Mouse (Mus musculus): ENCODE data around the gene Nemf.

Nemf gene

GRCm38 (mm10) chr12:69377188-69377587, 20.2 kb upstream of the Nemf start:
- TF ChIP-seq GATA4 (IDR thresholded peaks at IDR 0.05; ENCODE audit: insufficient replicate concordance, low read length), result no peak

- TF ChIP-seq GATA4 (IDR thresholded peaks at IDR 0.05; ENCODE audit: insufficient replicate concordance, low read length), result peak; percentile 45; the same call in 1 of the 2 replicates
Measured at GRCm38 (mm10) chr12:69376132-69376531, 19.2 kb upstream of the Nemf start.

GRCm38 (mm10) chr12:69373850-69374766, 17.1 kb upstream of the Nemf start:
- no peak for TF ChIP-seq GATA4 (IDR thresholded peaks at IDR 0.05; ENCODE audit: insufficient replicate concordance, low read length)

GRCm38 (mm10) chr12:69372731-69373331, 15.9 kb upstream of the Nemf start:
- no peak for TF ChIP-seq GATA4 (IDR thresholded peaks at IDR 0.05; ENCODE audit: insufficient replicate concordance, low read length)

- no peak for TF ChIP-seq GATA4 (IDR thresholded peaks at IDR 0.05; ENCODE audit: insufficient replicate concordance, low read length)
Measured at GRCm38 (mm10) chr12:69371854-69372671, 15.1 kb upstream of the Nemf start, which contains the start of the genes Arf6 and Gm9887. TSS of gene Arf6 (plus strand) at chr12:69372150. TSS of gene Gm9887 (minus strand) at chr12:69372458.

GRCm38 (mm10) chr12:69371421-69371853, 14.5 kb upstream of the Nemf start:
- TF ChIP-seq GATA4 (IDR thresholded peaks at IDR 0.05; ENCODE audit: insufficient replicate concordance, low read length), result no peak

- TF ChIP-seq GATA4 (IDR thresholded peaks at IDR 0.05; ENCODE audit: insufficient replicate concordance, low read length), result no peak
Measured at GRCm38 (mm10) chr12:69370936-69371335, 14.0 kb upstream of the Nemf start.

GRCm38 (mm10) chr12:69367557-69367956, 10.6 kb upstream of the Nemf start:
- TF ChIP-seq GATA4 (IDR thresholded peaks at IDR 0.05; ENCODE audit: insufficient replicate concordance, low read length), result no peak

GRCm38 (mm10) chr12:69366424-69366823, 9.5 kb upstream of the Nemf start:
- TF ChIP-seq GATA4 (IDR thresholded peaks at IDR 0.05; ENCODE audit: insufficient replicate concordance, low read length), result no peak

GRCm38 (mm10) chr12:69365757-69366156, 8.8 kb upstream of the Nemf start:
- TF ChIP-seq GATA4 (IDR thresholded peaks at IDR 0.05; ENCODE audit: insufficient replicate concordance, low read length), result no peak

- TF ChIP-seq GATA4 (IDR thresholded peaks at IDR 0.05; ENCODE audit: insufficient replicate concordance, low read length), result no peak
Measured at GRCm38 (mm10) chr12:69363899-69364762, 7.2 kb upstream of the Nemf start.

- TF ChIP-seq GATA4 (IDR thresholded peaks at IDR 0.05; ENCODE audit: insufficient replicate concordance, low read length), result no peak
Measured at GRCm38 (mm10) chr12:69362388-69362787, 5.4 kb upstream of the Nemf start.

- TF ChIP-seq GATA4 (IDR thresholded peaks at IDR 0.05; ENCODE audit: insufficient replicate concordance, low read length), result no peak
Measured at GRCm38 (mm10) chr12:69361919-69362318, 5.0 kb upstream of the Nemf start.

All from liver, adult (tissue).